Mouse (Mus musculus) intestine, embryonic 16.5 days (tissue): ENCODE results near the gene Cipc. TPM values are rescaled to one million over a fixed set of nuclear protein-coding genes. Genes with fewer than 3 reads are reported as not detected.

ENCODE experiments used
- ATAC-seq: fragments of 200-750 bp; cut with Nextera tagmentation; 2 replicates; pipeline ENCODE4 v1.8.0; 2017; ENCODE audit warnings: moderate TSS enrichment, moderate library complexity
- H3K27ac ChIP-seq: fragments of 300-500 bp; sonication (generic); 2 replicates; pipeline ENCODE4 v1.5.1; 2014; ENCODE audit warnings: mild to moderate bottlenecking, low read length
- H3K27me3 ChIP-seq: fragments of 300-500 bp; sonication (generic); replicated peaks from 2 replicates; pipeline ENCODE4 v1.6.1; 2014; ENCODE audit warnings: low read length, control low read depth, mixed read lengths; ENCODE audit not compliant: control insufficient read depth, insufficient read depth
- H3K36me3 ChIP-seq: fragments of 300-500 bp; sonication (generic); 2 replicates; pipeline ENCODE4 v1.6.1; 2014; ENCODE audit warnings: low read length, control low read depth; ENCODE audit not compliant: control insufficient read depth, insufficient read depth
- H3K4me1 ChIP-seq: fragments of 300-500 bp; sonication (generic); 2 replicates; pipeline ENCODE4 v1.6.1; 2014; ENCODE audit warnings: low read length, control low read depth, mixed read lengths; ENCODE audit not compliant: control insufficient read depth, insufficient read depth
- H3K4me2 ChIP-seq: fragments of 300-500 bp; sonication (generic); 2 replicates; pipeline ENCODE4 v1.6.1; 2014; ENCODE audit warnings: low read depth, low read length, control low read depth
- H3K4me3 ChIP-seq: fragments of 300-500 bp; sonication (generic); 2 replicates; pipeline ENCODE4 v1.5.1; 2014; ENCODE audit warnings: mild to moderate bottlenecking, low read length
- H3K9ac ChIP-seq: fragments of 300-500 bp; sonication (generic); 2 replicates; pipeline ENCODE4 v1.6.1; 2014; ENCODE audit warnings: low read depth, low read length
- H3K9me3 ChIP-seq: fragments of 300-500 bp; sonication (generic); 2 replicates; pipeline ENCODE4 v1.6.1; 2016; ENCODE audit warnings: low read length, control low read depth; ENCODE audit not compliant: control insufficient read depth
- WGBS: fragments of 180-500 bp; shearing (Covaris S2); extraction: QIAGEN DNeasy Blood & Tissue Kit; methylation state at CpG from one replicate; pipeline ENCODE4 v1.1.7; 2014; 5-methylcytosine and 5-hydroxymethylcytosine counted together
- polyA plus RNA-seq: library from polyadenylated mRNA; unstranded; fragments of >200 nt; fragmentation: Nextera tagmentation; extraction: Ambion mirVana; gene quantifications from 2 replicates; pipeline ENCODE4 v1.2.1, GENCODE M21; 2015

The Cipc gene
- polyA plus RNA-seq, 1 experiment from 2014 or later = 9.5 TPM

GRCm38 (mm10) chr12:86923837-86924236 lies 23.0 kb upstream of the Cipc start:
- no peaks in the 10 kb centered on the region for H3K27me3 ChIP-seq
- H3K4me2 ChIP-seq = no peak overlapping the region
- H3K27ac ChIP-seq = no peak overlapping the region
- no peak overlapping the region for H3K4me3 ChIP-seq
- peaks cover 3% of the 10 kb centered on the region for H3K4me1 ChIP-seq
- peaks cover 3% of the 10 kb centered on the region; the same call in 1 of the 2 replicates for H3K9me3 ChIP-seq
- H3K36me3 ChIP-seq = no peaks in the 10 kb centered on the region
- 2% methylated on average over 5 of the region's 5 CpGs for WGBS
- ATAC-seq = peak; percentile 28; the same call in 1 of the 2 replicates
- H3K9ac ChIP-seq = no peak overlapping the region

DNA sequence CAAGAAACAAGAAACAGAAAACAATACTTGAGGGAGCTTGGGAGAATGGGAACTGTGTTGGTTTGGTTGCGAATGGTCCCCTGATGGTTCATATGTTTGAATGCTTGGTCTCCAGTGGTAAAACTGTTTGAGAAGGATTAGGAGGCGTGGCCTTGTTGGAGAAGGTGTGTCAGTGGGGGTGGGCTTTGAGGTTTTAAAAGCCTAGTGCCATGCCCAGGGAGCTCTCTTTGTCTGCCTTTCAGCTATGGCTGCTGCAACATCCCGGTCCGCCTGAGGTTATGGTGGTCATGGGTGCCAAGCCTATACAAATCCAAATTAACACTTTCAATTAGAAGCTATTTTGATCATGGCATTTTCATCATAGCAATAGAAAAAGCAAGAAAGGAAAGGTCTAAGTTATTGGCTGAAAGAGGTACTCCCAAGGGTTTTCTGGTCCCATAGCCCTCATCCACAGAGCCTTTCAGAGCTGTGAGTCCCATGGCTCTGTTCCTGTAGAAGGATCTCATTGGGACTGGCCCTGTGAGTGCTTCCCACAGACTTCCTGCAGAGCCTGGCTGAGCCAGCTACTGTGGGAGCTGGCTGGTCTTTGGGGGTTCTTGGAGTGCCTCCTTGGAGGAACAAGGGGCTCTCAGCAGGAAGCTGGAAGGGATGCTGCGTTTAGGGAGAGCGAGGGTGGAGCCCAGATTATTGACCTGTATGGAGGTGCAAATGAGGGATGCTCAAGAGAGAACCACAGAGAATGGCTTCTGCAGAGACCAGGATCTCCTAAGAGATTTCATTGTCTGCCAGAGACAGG lies 15.7 kb upstream of the Cipc start:
- Histone ChIP-seq H3K27me3 (no peaks in the 10 kb centered on the region), H3K4me1 (no peaks in the 10 kb centered on the region), H3K4me2 (no peak overlapping the region), H3K27ac (no peak overlapping the region), H3K9me3 (peaks cover 3% of the 10 kb centered on the region; the same call in 1 of the 2 replicates), H3K9ac (no peak overlapping the region), H3K36me3 (no peaks in the 10 kb centered on the region), H3K4me3 (no peak overlapping the region)
- ATAC-seq = no peak
- WGBS = 82% methylated on average over 6 of the region's 6 CpGs

GRCm38 (mm10) chr12:86931919-86932574 lies 14.8 kb upstream of the Cipc start:
- WGBS = 15% methylated on average over 7 of the region's 7 CpGs
- no peak for ATAC-seq
- Histone ChIP-seq H3K27ac (no peak overlapping the region), H3K4me1 (no peaks in the 10 kb centered on the region), H3K9ac (no peak overlapping the region), H3K4me3 (no peak overlapping the region), H3K27me3 (no peaks in the 10 kb centered on the region), H3K4me2 (no peak overlapping the region), H3K36me3 (no peaks in the 10 kb centered on the region), H3K9me3 (peaks cover 3% of the 10 kb centered on the region; the same call in 1 of the 2 replicates)

GRCm38 (mm10) chr12:86932575-86932952 lies 14.3 kb upstream of the Cipc start:
- ATAC-seq = no peak
- 34% methylated on average over 6 of the region's 6 CpGs for WGBS
- Histone ChIP-seq H3K4me2 (no peak overlapping the region), H3K9me3 (peaks cover 3% of the 10 kb centered on the region; the same call in 1 of the 2 replicates), H3K4me1 (no peaks in the 10 kb centered on the region), H3K4me3 (no peak overlapping the region), H3K36me3 (no peaks in the 10 kb centered on the region), H3K27ac (no peak overlapping the region), H3K9ac (no peak overlapping the region), H3K27me3 (no peaks in the 10 kb centered on the region)

- Histone ChIP-seq H3K27me3 (no peaks in the 10 kb centered on the region), H3K4me2 (no peak overlapping the region), H3K9me3 (no peaks in the 10 kb centered on the region), H3K27ac (no peak overlapping the region), H3K36me3 (no peaks in the 10 kb centered on the region), H3K4me1 (no peaks in the 10 kb centered on the region), H3K4me3 (no peak overlapping the region), H3K9ac (no peak overlapping the region)
- ATAC-seq = no peak
- 60% methylated on average over 1 of the region's 1 CpGs for WGBS
Measured at GRCm38 (mm10) chr12:86934748-86935147, 12.1 kb upstream of the Cipc start.

DNA sequence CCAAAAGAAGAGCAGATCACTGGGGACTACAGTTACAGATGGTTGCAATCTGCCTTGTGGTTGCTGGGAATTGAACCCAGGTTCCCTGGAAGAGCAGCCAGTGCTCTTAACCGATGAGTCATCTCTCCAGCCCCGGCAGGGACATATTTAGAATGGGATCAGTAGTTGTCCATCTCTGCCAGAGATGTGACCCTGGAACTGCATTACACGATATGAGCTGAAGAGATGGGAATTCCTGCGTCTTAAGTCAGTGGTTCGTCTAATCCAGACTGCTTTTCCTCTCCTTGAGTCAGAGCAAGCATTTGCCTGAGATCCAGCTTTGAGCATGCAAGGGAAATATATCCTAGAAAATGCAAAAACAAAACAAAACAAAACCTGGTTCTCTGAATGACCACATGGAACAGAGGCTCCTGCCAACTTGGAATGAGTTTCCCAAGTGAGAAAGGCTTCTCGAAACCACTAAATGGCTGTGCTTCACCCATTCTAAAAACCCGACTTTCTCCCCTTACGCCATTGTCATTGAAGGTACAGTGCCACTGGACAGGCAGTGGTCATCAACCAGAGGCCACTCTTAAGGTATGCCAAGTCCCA lies 11.1 kb upstream of the Cipc start:
- Histone ChIP-seq H3K27ac (no peak overlapping the region), H3K4me1 (no peaks in the 10 kb centered on the region), H3K4me2 (no peak overlapping the region), H3K36me3 (no peaks in the 10 kb centered on the region), H3K4me3 (no peak overlapping the region), H3K9ac (no peak overlapping the region), H3K9me3 (no peaks in the 10 kb centered on the region), H3K27me3 (no peaks in the 10 kb centered on the region)
- WGBS = 73% methylated on average over 8 of the region's 8 CpGs
- no peak for ATAC-seq

GRCm38 (mm10) chr12:86936587-86937343 lies 10.1 kb upstream of the Cipc start:
- no peak for ATAC-seq
- no peaks in the 10 kb centered on the region for H3K4me1 ChIP-seq
- H3K9me3 ChIP-seq = no peaks in the 10 kb centered on the region
- no peak overlapping the region for H3K4me2 ChIP-seq
- no peaks in the 10 kb centered on the region for H3K27me3 ChIP-seq
- no peaks in the 10 kb centered on the region for H3K36me3 ChIP-seq
- 76% methylated on average over 11 of the region's 11 CpGs for WGBS
- no peak overlapping the region for H3K9ac ChIP-seq
- no peak overlapping the region for H3K27ac ChIP-seq
- H3K4me3 ChIP-seq = no peak overlapping the region

GRCm38 (mm10) chr12:86938571-86938970 lies 8.3 kb upstream of the Cipc start:
- Histone ChIP-seq H3K4me2 (no peak overlapping the region), H3K4me1 (no peaks in the 10 kb centered on the region)
- WGBS = 71% methylated on average over 9 of the region's 9 CpGs

GRCm38 (mm10) chr12:86941173-86941572 lies 5.7 kb upstream of the Cipc start:
- WGBS = 52% methylated on average over 11 of the region's 11 CpGs
- no peaks in the 10 kb centered on the region for H3K9me3 ChIP-seq
- H3K27ac ChIP-seq = no peak overlapping the region
- H3K4me1 ChIP-seq = peaks cover 6% of the 10 kb centered on the region; the same call in 1 of the 2 replicates
- H3K4me3 ChIP-seq = no peak overlapping the region
- H3K4me2 ChIP-seq = no peak overlapping the region
- H3K9ac ChIP-seq = no peak overlapping the region
- no peaks in the 10 kb centered on the region for H3K27me3 ChIP-seq
- ATAC-seq = no peak
- H3K36me3 ChIP-seq = no peaks in the 10 kb centered on the region

More at GRCm38 (mm10) chr12:86938571-86938970, 8.3 kb upstream of the Cipc start:
- no peak overlapping the region for H3K9ac ChIP-seq
- H3K9me3 ChIP-seq = no peaks in the 10 kb centered on the region
- no peak overlapping the region for H3K27ac ChIP-seq
- no peaks in the 10 kb centered on the region for H3K27me3 ChIP-seq
- H3K36me3 ChIP-seq = no peaks in the 10 kb centered on the region
- no peak for ATAC-seq
- no peak overlapping the region for H3K4me3 ChIP-seq
